Mouse (Mus musculus): ENCODE data around the gene D2hgdh. TPM values are rescaled to one million over a fixed set of nuclear protein-coding genes. Genes with fewer than 3 reads are reported as not detected.
"Not testable (repeated sequence)": the region's sequence is repeated elsewhere in the genome, so short reads cannot be mapped to it uniquely, and the experiment has no call there.

Gene D2hgdh
- polyA plus RNA-seq, 1 experiment, result 6.6 TPM

DNA sequence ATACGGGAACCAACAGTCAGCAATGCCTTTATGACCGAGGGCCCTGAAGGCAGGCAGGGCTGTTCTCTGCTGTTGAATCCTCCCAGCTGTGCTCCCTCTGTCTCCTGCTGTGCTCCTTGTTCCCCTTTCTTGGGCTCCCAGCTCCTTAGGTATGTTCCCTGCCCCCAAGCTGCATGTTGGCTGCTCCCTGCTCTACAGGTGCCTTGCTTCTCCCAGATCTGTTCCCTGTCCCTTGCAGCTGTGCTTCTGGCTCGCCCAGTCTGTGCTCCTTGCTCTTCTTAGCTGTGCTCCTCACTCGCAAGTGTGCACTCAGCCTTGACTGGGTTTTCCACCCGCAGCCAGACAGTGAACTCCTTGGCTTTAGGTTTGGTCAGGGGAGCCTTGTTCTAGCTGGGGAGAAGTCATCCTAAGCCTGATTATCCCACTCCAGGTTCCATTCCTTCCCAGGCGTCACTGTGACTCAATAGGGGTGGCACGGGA lies 10.0 kb downstream of the D2hgdh start:
- H3K4me3 ChIP-seq (ENCODE audit: insufficient read depth, poor library complexity, severe bottlenecking), result no peak overlapping the region
- no peak for TF ChIP-seq MYOG (IDR thresholded peaks at IDR 0.05; ENCODE audit: control insufficient read depth, extremely low read depth, insufficient read length)
- no peak for TF ChIP-seq MAX (IDR thresholded peaks at IDR 0.05)
- no peak for TF ChIP-seq FOSL1 (IDR thresholded peaks at IDR 0.05; ENCODE audit: insufficient read depth, low read length, poor library complexity, severe bottlenecking)
- no peak for TF ChIP-seq MYOD1 (IDR thresholded peaks at IDR 0.05; ENCODE audit: control insufficient read depth, insufficient read length, low read depth)
- TF ChIP-seq USF1 (IDR thresholded peaks at IDR 0.05; ENCODE audit: low read depth), result no peak
- no peak for TF ChIP-seq CTCF (IDR thresholded peaks at IDR 0.05; ENCODE audit: control insufficient read depth, insufficient read depth, insufficient read length)
- no peaks in the 10 kb centered on the region for H3K79me2 ChIP-seq (ENCODE audit: control insufficient read depth, insufficient read depth)
- H3K36me3 ChIP-seq (ENCODE audit: control insufficient read depth, insufficient read depth), result peaks cover 2% of the 10 kb centered on the region
- no peaks in the 10 kb centered on the region for H3K27me3 ChIP-seq (ENCODE audit: control insufficient read depth, insufficient read depth, insufficient read length)
- H3K79me3 ChIP-seq (ENCODE audit: low read depth), result no peaks in the 10 kb centered on the region
- H3ac ChIP-seq (ENCODE audit: control insufficient read depth, insufficient read length, low read depth), result no peak overlapping the region

DNA sequence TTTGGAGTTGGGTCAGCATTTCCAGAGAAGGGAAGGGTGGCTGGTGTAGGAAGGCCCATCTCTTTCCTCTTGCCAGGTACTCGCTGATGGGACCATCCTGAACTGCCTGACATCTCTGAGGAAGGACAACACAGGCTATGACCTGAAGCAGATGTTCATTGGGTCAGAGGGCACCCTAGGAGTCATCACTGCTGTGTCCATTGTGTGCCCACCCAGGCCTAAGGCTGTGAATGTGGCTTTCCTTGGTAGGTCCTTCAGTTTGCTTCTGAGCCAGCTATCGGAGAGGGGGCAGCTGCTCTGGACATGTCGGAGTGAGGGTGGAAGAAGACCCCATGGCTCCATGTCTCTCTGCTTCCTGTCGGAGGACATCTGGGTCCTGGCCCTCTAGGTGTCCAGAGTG lies 10.5 kb downstream of the D2hgdh start:
- H3K79me3 ChIP-seq (ENCODE audit: low read depth), result no peaks in the 10 kb centered on the region
- no peak overlapping the region for H3ac ChIP-seq (ENCODE audit: control insufficient read depth, insufficient read length, low read depth)
- no peak for TF ChIP-seq MYOD1 (IDR thresholded peaks at IDR 0.05; ENCODE audit: control insufficient read depth, insufficient read length, low read depth)
- no peak for TF ChIP-seq MAX (IDR thresholded peaks at IDR 0.05)
- no peak for TF ChIP-seq USF1 (IDR thresholded peaks at IDR 0.05; ENCODE audit: low read depth)
- no peak for TF ChIP-seq CTCF (IDR thresholded peaks at IDR 0.05; ENCODE audit: control insufficient read depth, insufficient read depth, insufficient read length)
- no peak for TF ChIP-seq MYOG (IDR thresholded peaks at IDR 0.05; ENCODE audit: control insufficient read depth, extremely low read depth, insufficient read length)
- H3K79me2 ChIP-seq (ENCODE audit: control insufficient read depth, insufficient read depth), result no peaks in the 10 kb centered on the region
- H3K36me3 ChIP-seq (ENCODE audit: control insufficient read depth, insufficient read depth), result peaks cover 2% of the 10 kb centered on the region
- H3K4me3 ChIP-seq (ENCODE audit: insufficient read depth, poor library complexity, severe bottlenecking), result no peak overlapping the region
- no peaks in the 10 kb centered on the region for H3K27me3 ChIP-seq (ENCODE audit: control insufficient read depth, insufficient read depth, insufficient read length)

DNA sequence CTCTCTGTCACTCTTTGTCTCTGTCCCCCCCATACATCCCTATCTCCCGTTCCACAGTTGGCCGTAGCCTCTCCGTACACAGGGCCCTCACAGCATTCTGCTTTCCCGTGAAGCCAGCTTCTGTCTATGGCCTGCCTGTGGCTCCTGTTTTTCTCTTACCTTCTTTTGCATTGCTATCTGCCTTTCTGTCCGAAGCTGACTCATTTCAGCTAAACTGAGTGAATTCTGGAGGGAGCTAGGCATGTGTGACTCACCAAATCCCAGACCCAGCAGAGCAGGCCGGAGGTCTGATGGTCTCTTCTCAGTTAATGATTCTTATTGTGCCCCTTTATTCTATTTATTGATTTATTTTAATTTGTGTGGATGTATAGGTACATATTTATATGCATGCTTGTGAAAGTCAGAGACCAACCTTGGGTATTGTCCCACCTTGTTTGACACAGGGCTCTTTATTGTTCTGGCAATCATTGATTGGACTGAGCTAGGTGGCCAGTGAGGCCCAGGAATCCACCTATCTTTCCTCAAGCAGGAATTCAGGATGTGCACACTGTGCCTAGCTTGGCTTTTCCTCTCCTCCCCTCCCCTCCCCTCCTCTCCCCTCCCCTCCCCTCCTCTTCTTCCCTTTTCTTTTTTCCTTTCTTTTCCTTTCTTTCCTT lies 11.3 kb downstream of the D2hgdh start:
- Histone ChIP-seq H3K4me3 (ENCODE audit: insufficient read depth, poor library complexity, severe bottlenecking) (no peak overlapping the region), H3K27me3 (ENCODE audit: control insufficient read depth, insufficient read depth, insufficient read length) (no peaks in the 10 kb centered on the region), H3K79me2 (ENCODE audit: control insufficient read depth, insufficient read depth) (no peaks in the 10 kb centered on the region), H3K79me3 (ENCODE audit: low read depth) (no peaks in the 10 kb centered on the region), H3K36me3 (ENCODE audit: control insufficient read depth, insufficient read depth) (peaks cover 2% of the 10 kb centered on the region), H3ac (ENCODE audit: control insufficient read depth, insufficient read length, low read depth) (no peak overlapping the region)
- no peak for TF ChIP-seq MAX (IDR thresholded peaks at IDR 0.05)
- TF ChIP-seq USF1 (IDR thresholded peaks at IDR 0.05; ENCODE audit: low read depth), result no peak
- TF ChIP-seq FOSL1 (IDR thresholded peaks at IDR 0.05; ENCODE audit: insufficient read depth, low read length, poor library complexity, severe bottlenecking), result no peak
- TF ChIP-seq MYOG (IDR thresholded peaks at IDR 0.05; ENCODE audit: control insufficient read depth, extremely low read depth, insufficient read length), result no peak
- TF ChIP-seq CEBPB (IDR thresholded peaks at IDR 0.05; ENCODE audit: low read depth), result no peak
- no peak for TF ChIP-seq MYOD1 (IDR thresholded peaks at IDR 0.05; ENCODE audit: control insufficient read depth, insufficient read length, low read depth)

DNA sequence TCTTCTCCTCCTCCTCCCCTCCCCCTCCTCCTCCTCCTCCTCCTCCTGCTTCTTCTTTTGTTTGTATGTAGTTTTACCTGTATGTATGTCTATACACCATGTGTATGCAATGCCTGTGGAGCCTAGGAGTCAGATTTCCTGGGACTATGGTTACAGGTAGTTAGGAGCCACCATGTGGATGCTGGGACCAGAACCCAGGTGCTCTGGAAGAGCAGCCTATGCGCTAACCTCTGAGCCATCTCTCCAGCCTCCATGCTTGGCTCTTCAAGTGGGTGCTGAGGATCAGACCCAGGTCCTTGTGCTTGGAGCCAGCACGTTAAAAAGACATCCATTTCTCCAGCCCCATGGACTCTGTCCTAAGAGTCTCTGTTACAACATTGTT lies 11.8 kb downstream of the D2hgdh start:
- Histone ChIP-seq H3K36me3 (ENCODE audit: control insufficient read depth, insufficient read depth) (peaks cover 2% of the 10 kb centered on the region), H3K79me3 (ENCODE audit: low read depth) (no peaks in the 10 kb centered on the region), H3K79me2 (ENCODE audit: control insufficient read depth, insufficient read depth) (no peaks in the 10 kb centered on the region), H3K4me3 (ENCODE audit: insufficient read depth, poor library complexity, severe bottlenecking) (no peak overlapping the region), H3ac (ENCODE audit: control insufficient read depth, insufficient read length, low read depth) (no peak overlapping the region), H3K27me3 (ENCODE audit: control insufficient read depth, insufficient read depth, insufficient read length) (no peaks in the 10 kb centered on the region)
- no peak for TF ChIP-seq CTCF (IDR thresholded peaks at IDR 0.05; ENCODE audit: control insufficient read depth, insufficient read depth, insufficient read length)
- TF ChIP-seq MAX (IDR thresholded peaks at IDR 0.05), result no peak
- TF ChIP-seq USF1 (IDR thresholded peaks at IDR 0.05; ENCODE audit: low read depth), result no peak
- TF ChIP-seq MYOD1 (IDR thresholded peaks at IDR 0.05; ENCODE audit: control insufficient read depth, insufficient read length, low read depth), result no peak
- no peak for TF ChIP-seq CEBPB (IDR thresholded peaks at IDR 0.05; ENCODE audit: low read depth)
- no peak for TF ChIP-seq FOSL1 (IDR thresholded peaks at IDR 0.05; ENCODE audit: insufficient read depth, low read length, poor library complexity, severe bottlenecking)
- TF ChIP-seq MYOG (IDR thresholded peaks at IDR 0.05; ENCODE audit: control insufficient read depth, extremely low read depth, insufficient read length), result no peak

DNA sequence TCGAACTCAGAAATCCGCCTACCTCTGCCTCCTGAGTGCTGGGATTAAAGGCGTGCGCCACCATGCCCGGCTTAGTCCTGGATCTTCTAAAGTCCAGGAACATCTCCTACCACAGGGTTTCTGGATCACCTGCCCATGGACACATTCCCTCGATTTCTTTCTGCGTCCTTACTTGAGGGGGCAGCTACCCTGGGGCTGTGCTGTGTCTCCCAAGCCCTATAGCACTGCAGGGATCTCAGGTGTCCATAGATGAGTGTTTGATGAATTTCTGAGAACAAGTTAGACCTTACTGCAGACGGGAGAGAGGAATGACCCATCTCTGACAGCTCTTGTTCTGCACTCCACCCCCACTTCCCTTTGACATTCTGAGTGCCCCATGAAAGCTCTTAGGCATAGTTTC lies 12.6 kb downstream of the D2hgdh start:
- Histone ChIP-seq H3K27me3 (ENCODE audit: control insufficient read depth, insufficient read depth, insufficient read length) (no peaks in the 10 kb centered on the region), H3K79me3 (ENCODE audit: low read depth) (no peaks in the 10 kb centered on the region), H3K79me2 (ENCODE audit: control insufficient read depth, insufficient read depth) (no peaks in the 10 kb centered on the region), H3K4me3 (ENCODE audit: insufficient read depth, poor library complexity, severe bottlenecking) (no peak overlapping the region), H3ac (ENCODE audit: control insufficient read depth, insufficient read length, low read depth) (no peak overlapping the region), H3K36me3 (ENCODE audit: control insufficient read depth, insufficient read depth) (peaks cover 2% of the 10 kb centered on the region)
- no peak for TF ChIP-seq MYOD1 (IDR thresholded peaks at IDR 0.05; ENCODE audit: control insufficient read depth, insufficient read length, low read depth)
- no peak for TF ChIP-seq MAX (IDR thresholded peaks at IDR 0.05)
- no peak for TF ChIP-seq CTCF (IDR thresholded peaks at IDR 0.05; ENCODE audit: control insufficient read depth, insufficient read depth, insufficient read length)
- no peak for TF ChIP-seq USF1 (IDR thresholded peaks at IDR 0.05; ENCODE audit: low read depth)
- no peak for TF ChIP-seq FOSL1 (IDR thresholded peaks at IDR 0.05; ENCODE audit: insufficient read depth, low read length, poor library complexity, severe bottlenecking)
- TF ChIP-seq CEBPB (IDR thresholded peaks at IDR 0.05; ENCODE audit: low read depth), result no peak
- TF ChIP-seq MYOG (IDR thresholded peaks at IDR 0.05; ENCODE audit: control insufficient read depth, extremely low read depth, insufficient read length), result no peak

DNA sequence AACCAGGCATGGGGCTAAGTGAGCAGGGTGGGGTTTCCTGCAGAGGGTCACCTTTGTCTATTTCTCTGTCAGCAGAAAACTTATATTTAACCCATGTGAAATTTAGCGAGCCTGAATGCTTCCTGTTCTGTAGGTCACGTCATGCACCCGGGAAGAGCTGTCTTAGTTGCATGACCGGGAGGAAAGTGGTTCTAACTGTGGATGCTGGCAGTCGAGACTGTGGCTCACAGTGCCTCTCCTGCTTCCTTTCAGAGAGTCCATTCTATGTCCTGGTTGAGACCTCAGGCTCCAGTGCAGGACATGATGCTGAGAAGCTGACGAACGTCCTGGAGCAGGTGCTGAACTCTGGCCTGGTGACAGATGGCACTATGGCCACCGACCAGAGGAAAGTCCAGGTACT lies 13.9 kb downstream of the D2hgdh start:
- H3ac ChIP-seq (ENCODE audit: control insufficient read depth, insufficient read length, low read depth); H3K36me3 ChIP-seq (ENCODE audit: control insufficient read depth, insufficient read depth): not testable (repeated sequence)

GRCm38 (mm10) chr1:93845766-93846366 lies 21.2 kb downstream of the D2hgdh start:
- not testable (repeated sequence) for H3K27me3 ChIP-seq (ENCODE audit: control insufficient read depth, insufficient read depth, insufficient read length); H3K79me2 ChIP-seq (ENCODE audit: control insufficient read depth, insufficient read depth); H3K4me3 ChIP-seq (ENCODE audit: insufficient read depth, poor library complexity, severe bottlenecking); H3ac ChIP-seq (ENCODE audit: control insufficient read depth, insufficient read length, low read depth); H3K36me3 ChIP-seq (ENCODE audit: control insufficient read depth, insufficient read depth); H3K79me3 ChIP-seq (ENCODE audit: low read depth)

More for the DNA sequence above, 13.9 kb downstream of the D2hgdh start:
- not testable (repeated sequence) for H3K79me2 ChIP-seq (ENCODE audit: control insufficient read depth, insufficient read depth); H3K79me3 ChIP-seq (ENCODE audit: low read depth); H3K4me3 ChIP-seq (ENCODE audit: insufficient read depth, poor library complexity, severe bottlenecking); H3K27me3 ChIP-seq (ENCODE audit: control insufficient read depth, insufficient read depth, insufficient read length)

DNA sequence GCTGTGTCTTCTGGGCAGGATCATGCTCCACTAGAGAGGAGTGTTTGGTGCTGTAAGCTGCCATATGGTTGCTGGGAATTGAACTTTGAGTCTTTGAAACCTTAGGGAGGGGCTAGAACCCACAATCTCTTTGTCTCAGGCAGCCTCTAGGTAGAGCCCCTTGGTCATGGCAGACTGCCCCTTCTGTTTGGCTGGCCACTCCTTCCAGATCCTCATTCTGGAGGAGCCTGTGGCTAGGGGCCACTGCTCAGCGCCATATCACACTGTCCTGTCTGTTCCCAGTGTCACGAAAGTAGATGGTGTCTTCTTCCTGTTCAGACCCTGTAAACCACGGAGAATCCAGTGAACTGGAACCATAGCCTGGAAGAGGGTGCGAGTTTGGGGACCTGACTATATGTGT lies 31.1 kb downstream of the D2hgdh start:
- H3K4me3 ChIP-seq (ENCODE audit: insufficient read depth, poor library complexity, severe bottlenecking), result not testable (repeated sequence)

More for the DNA sequence above, 31.1 kb downstream of the D2hgdh start:
- not testable (repeated sequence) for H3K79me2 ChIP-seq (ENCODE audit: control insufficient read depth, insufficient read depth); H3K79me3 ChIP-seq (ENCODE audit: low read depth); H3K36me3 ChIP-seq (ENCODE audit: control insufficient read depth, insufficient read depth); H3K27me3 ChIP-seq (ENCODE audit: control insufficient read depth, insufficient read depth, insufficient read length); H3ac ChIP-seq (ENCODE audit: control insufficient read depth, insufficient read length, low read depth)
